In genomic region chrX:19597302-19597701, GRCm38 (mm10) we compare ENCODE assay signal across 19 mouse cellular contexts.
DNase-seq lines count a peak whose midpoint lies in the region; TF ChIP-seq lines count a peak whose summit lies in the region.
"Had no signal": no experiment of that assay in that cellular context is flagged by ENCODE, and none has a peak within 500 bp of the region (broad histone marks: within the 10 kb centered on the region; RNA-seq: fewer than 3 reads in every experiment).

No protein-coding gene starts in this region.

- H3K4me2 ChIP-seq in myocyte (ENCODE audit: low read depth), result no peak overlapping the region
- H3K4me2 ChIP-seq: embryonic facial prominence, embryonic 13.5 days; forebrain, embryonic 12.5 days; heart, embryonic 12.5 days; hindbrain, embryonic 14.5 days had no signal

- TF ChIP-seq POLR2A in myocyte (IDR thresholded peaks at IDR 0.05; ENCODE audit: insufficient read length, low read depth), result no peak

- no peaks in the 10 kb centered on the region for H3K27me3 ChIP-seq in C2C12 (ENCODE audit: control insufficient read depth, insufficient read depth, insufficient read length)
- H3K27me3 ChIP-seq in myocyte (ENCODE audit: control insufficient read depth, insufficient read depth, insufficient read length), result no peaks in the 10 kb centered on the region
- H3K27me3 ChIP-seq: embryonic facial prominence, embryonic 13.5 days; forebrain, embryonic 12.5 days; heart, embryonic 12.5 days had no signal

- no peak for TF ChIP-seq CTCF in C2C12 (IDR thresholded peaks at IDR 0.05; ENCODE audit: control insufficient read depth, insufficient read depth, insufficient read length)

- H3K36me3 ChIP-seq in C2C12 (ENCODE audit: control insufficient read depth, insufficient read depth) (no peaks in the 10 kb centered on the region), myocyte (ENCODE audit: control insufficient read depth, insufficient read depth) (no peaks in the 10 kb centered on the region)
- H3K36me3 ChIP-seq: embryonic facial prominence, embryonic 13.5 days; forebrain, embryonic 12.5 days; G1E; heart, embryonic 12.5 days; hindbrain, embryonic 10.5 days had no signal

- no peak overlapping the region for H3K4me3 ChIP-seq in C2C12 (ENCODE audit: insufficient read depth, poor library complexity, severe bottlenecking)
- no peak overlapping the region for H3K4me3 ChIP-seq in myocyte
- H3K4me3 ChIP-seq: embryonic facial prominence, embryonic 13.5 days; forebrain, embryonic 12.5 days; gastrocnemius, adult 2 months; heart, embryonic 12.5 days; hindbrain, embryonic 10.5 days had no signal

- DNase-seq in layer of hippocampus, adult 8-10 months (ENCODE audit: low spot score in 2 of 2), result peak; percentile 3 to 5
- DNase-seq in layer of hippocampus, postnatal 25 days (ENCODE audit: extremely low spot score in 1 of 2, low spot score in 1 of 2), result no peak
- peak; percentile 1 to 5 for DNase-seq in left cerebral cortex, adult 9 months (ENCODE audit: low spot score in 2 of 2)
- DNase-seq in left cerebral cortex, postnatal 4 days, result no peak
- no peak for DNase-seq in thymus, postnatal 0 days (ENCODE audit: low spot score)
- DNase-seq: adrenal gland, postnatal 14 days; cerebellum, adult 18-20 months; cerebellum, adult 9-11 months; cerebellum, postnatal 36 days; gastrocnemius, adult 2 months; gastrocnemius, postnatal 25 days had no signal

- H3K79me2 ChIP-seq in C2C12 (ENCODE audit: control insufficient read depth, insufficient read depth) (no peaks in the 10 kb centered on the region), myocyte (ENCODE audit: control insufficient read depth, insufficient read depth) (no peaks in the 10 kb centered on the region)

- H3K79me3 ChIP-seq in C2C12 (ENCODE audit: low read depth), result no peaks in the 10 kb centered on the region

- H3ac ChIP-seq in C2C12 (ENCODE audit: control insufficient read depth, insufficient read length, low read depth), result no peak overlapping the region
- no peak overlapping the region for H3ac ChIP-seq in myocyte (ENCODE audit: control insufficient read depth, insufficient read length)

- intact Hi-C loops in left cerebral cortex, postnatal 4 days (cut with DNase I), result no loop called here

TF ChIP-seq in C2C12, 6 proteins besides CTCF, POLR2A, EP300 and RAD21:
- TF ChIP-seq CEBPB (IDR thresholded peaks at IDR 0.05; ENCODE audit: low read depth) (no peak), USF1 (IDR thresholded peaks at IDR 0.05; ENCODE audit: low read depth) (no peak), MYOD1 (IDR thresholded peaks at IDR 0.05; ENCODE audit: control insufficient read depth, insufficient read length, low read depth) (peak; percentile 62)

TF ChIP-seq in myocyte, 11 proteins besides CTCF, POLR2A, EP300 and RAD21:
- TF ChIP-seq TCF3 (IDR thresholded peaks at IDR 0.05; ENCODE audit: insufficient read length, low read depth) (no peak), USF1 (IDR thresholded peaks at IDR 0.05; ENCODE audit: low read depth) (no peak), CEBPB (IDR thresholded peaks at IDR 0.05; ENCODE audit: insufficient read depth, poor library complexity, severe bottlenecking) (no peak), MYOD1 (IDR thresholded peaks at IDR 0.05; ENCODE audit: control insufficient read depth in 1 of 3, insufficient read length in 2 of 3, low read depth in 2 of 3) (peak in 2 of 3 experiments; percentile 19 to 20)
TF ChIP-seq in myocyte: peak in this region for 1.

Comparison
In these comparisons a context has a peak if more than half of its experiments do, and no peak if none do; other contexts are left out.
1. DNase-seq: peak in layer of hippocampus, adult 8-10 months (2 of 2) and left cerebral cortex, adult 9 months (2 of 2); none in layer of hippocampus, postnatal 25 days (0 of 2), left cerebral cortex, postnatal 4 days (single experiment) and thymus, postnatal 0 days (single experiment).